19 mouse cellular contexts compared by ENCODE assay signal in the genomic region with DNA sequence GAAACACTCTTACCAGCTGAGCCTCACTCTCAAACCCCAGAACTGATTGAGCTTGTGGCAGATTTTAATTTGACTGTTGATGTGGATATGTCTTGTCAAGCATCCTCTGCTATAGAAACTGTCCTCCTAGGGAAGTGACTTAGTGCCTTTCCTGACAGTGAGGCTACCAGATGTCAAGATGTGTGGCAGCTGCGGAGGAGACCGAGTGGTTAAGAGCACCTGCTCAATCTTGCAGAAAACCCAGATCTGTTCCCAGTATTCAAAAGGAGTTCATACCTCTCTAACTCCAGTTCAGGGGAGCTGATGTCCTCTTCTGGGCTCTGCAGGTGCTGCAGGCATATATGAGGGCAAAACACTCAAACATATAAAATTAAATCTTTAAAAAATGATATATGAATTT.
"Had no signal": no experiment of that assay in that cellular context is flagged by ENCODE, and none has a peak within 500 bp of the region (broad histone marks: within the 10 kb centered on the region; RNA-seq: fewer than 3 reads in every experiment).

No protein-coding gene starts in this region.

- H3K36me3 ChIP-seq: midbrain, embryonic 15.5 days had no signal

- H3K27me3 ChIP-seq: limb, embryonic 13.5 days; liver, embryonic 12.5 days; liver, embryonic 15.5 days; lung, embryonic 15.5 days; megakaryocyte, embryonic 14.5 days; midbrain, embryonic 15.5 days; neural tube, embryonic 13.5 days had no signal

- DNase-seq: kidney, adult 18-20 months; kidney, adult 9 months; kidney, postnatal 14 days; kidney, postnatal 4 days; layer of hippocampus, adult 9-11 months; layer of hippocampus, postnatal 36 days; liver; lung, adult 18-20 months; lung, postnatal 10 days; lung, postnatal 36 days; retina, postnatal 1 day had no signal

- H3K4me3 ChIP-seq: limb, embryonic 10.5 days; limb, embryonic 13.5 days; liver, embryonic 12.5 days; liver, embryonic 15.5 days; lung, embryonic 15.5 days; megakaryocyte, embryonic 14.5 days; midbrain, embryonic 15.5 days; neural tube, embryonic 13.5 days had no signal

- H3K4me1 ChIP-seq: lung, embryonic 15.5 days; midbrain, embryonic 15.5 days had no signal

- H3K27ac ChIP-seq: limb, embryonic 10.5 days; limb, embryonic 13.5 days; liver, embryonic 12.5 days; liver, embryonic 15.5 days; lung, embryonic 15.5 days; midbrain, embryonic 15.5 days; neural tube, embryonic 13.5 days had no signal
